Mouse (Mus musculus): Measurements from ENCODE around the gene Camta1.

- no peak for TF ChIP-seq CTCF (IDR thresholded peaks at IDR 0.05; ENCODE audit: borderline replicate concordance, control insufficient read depth, extremely low read depth, insufficient read depth, low read length, poor library complexity)
- no peak for TF ChIP-seq POLR2A (IDR thresholded peaks at IDR 0.05; ENCODE audit: control insufficient read depth, extremely low read depth, insufficient read depth, low read length, poor library complexity)
Observed at GRCm38 (mm10) chr4:150926924-150927705, 934.6 kb downstream of the Camta1 start.
